Mouse (Mus musculus): ENCODE measurements at regions not wholly inside any gene's neighbourhood (a gene's known extent, or its start where the extent isn't known, plus 50 kb on each side); places are given as distances from the start of the nearest gene placed in this dataset.
"Not testable (repeated sequence)": the region's sequence is repeated elsewhere in the genome, so short reads cannot be mapped to it uniquely, and the experiment has no call there.

- no peak for DNase-seq (ENCODE audit: extremely low spot score, low read depth, low spot score)
Measured at GRCm38 (mm10) chr5:91892338-91892737, 70.5 kb downstream of the Rchy1 start.

GRCm38 (mm10) chr5:91881771-91882170 lies 81.1 kb downstream of the Rchy1 start:
- no peak for DNase-seq (ENCODE audit: extremely low spot score, low read depth, low spot score)

- DNase-seq (ENCODE audit: extremely low spot score, low read depth, low spot score): no peak
Measured at GRCm38 (mm10) chr5:91880231-91880630, 82.6 kb downstream of the Rchy1 start.

- DNase-seq (ENCODE audit: extremely low spot score, low read depth, low spot score): no peak
Measured at GRCm38 (mm10) chr5:91878627-91879026, 84.2 kb downstream of the Rchy1 start.

- no peak for DNase-seq (ENCODE audit: extremely low spot score, low read depth, low spot score)
Measured at GRCm38 (mm10) chr5:91876682-91877031, 86.2 kb downstream of the Rchy1 start.

DNA sequence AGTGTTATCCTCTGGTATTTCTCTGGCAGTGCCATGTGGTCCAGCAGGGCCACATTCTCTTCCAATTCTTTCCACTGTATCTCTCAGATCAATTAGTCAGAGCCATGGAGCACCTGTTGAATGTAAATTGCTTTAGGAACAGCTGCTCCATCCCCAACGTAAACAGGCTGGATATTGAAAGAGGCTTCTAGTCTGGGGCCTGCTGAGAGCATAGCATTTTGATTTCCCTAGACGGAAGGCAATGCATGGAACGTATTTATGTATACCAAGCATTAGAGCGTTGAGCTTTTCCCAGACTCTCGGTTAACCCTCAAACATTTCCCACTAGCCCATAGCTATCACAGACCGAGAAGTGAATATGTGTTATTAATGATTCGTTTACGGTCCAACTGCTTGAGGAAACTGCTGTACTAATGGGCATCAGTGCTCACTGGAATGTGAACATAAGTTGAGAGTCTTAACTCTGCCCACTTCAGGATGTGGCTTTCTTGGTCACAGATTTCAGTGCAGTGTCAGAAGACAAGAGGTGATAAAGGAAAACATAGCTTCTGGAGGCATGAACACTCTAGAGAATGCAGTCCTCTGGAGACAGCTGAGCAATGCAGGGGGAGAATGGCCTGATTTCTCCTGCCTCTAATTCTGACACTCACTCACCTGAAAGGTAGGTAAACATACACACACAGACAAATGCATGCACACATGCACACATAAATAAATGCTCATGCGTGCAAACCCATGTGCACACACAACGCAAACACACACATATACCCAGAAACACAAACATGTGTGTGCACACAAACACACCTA lies 86.8 kb downstream of the Rchy1 start:
- no peak for DNase-seq (ENCODE audit: extremely low spot score, low read depth, low spot score)

DNA sequence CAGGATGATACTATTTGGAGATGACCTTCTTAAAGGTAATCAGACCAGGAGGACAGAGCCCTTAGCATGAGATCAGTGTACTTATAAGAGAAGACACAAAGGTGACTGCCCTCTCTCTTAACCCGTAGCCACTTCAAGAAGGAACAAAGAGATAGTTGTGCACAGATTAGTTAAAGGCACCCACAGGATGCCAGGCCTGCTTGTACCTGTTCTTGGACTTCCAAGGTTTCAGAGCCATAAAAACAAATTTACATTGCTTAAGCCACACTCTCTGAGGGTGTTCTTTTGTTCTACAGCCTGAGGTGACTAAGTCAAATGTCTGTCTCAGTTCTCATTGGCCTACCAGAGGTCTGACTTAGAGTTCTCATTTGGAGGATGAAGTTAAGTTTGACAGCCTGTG lies 90.1 kb downstream of the Rchy1 start:
- DNase-seq (ENCODE audit: extremely low spot score, low read depth, low spot score): no peak

- no peak for DNase-seq (ENCODE audit: extremely low spot score, low read depth, low spot score)
Measured at GRCm38 (mm10) chr5:91869791-91870190, 93.1 kb downstream of the Rchy1 start.

DNA sequence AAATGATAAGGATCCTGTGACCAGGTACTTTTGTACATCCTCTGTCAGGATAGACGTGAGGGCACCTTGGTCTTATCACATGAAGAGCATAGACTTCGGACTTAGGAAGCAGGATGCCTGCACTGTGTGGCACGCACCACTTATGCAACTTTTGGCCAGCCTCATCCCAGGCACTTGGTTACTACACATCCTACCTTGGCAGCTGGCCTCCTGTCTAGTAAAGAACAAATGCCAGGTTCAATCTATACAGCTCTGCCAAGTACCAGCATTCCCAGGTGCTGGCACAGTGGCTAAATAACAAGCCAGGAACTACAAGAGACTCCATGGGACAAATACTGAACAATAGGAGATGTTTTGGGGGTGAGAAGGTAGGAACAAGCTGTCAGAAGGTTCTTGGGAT lies 96.7 kb downstream of the Rchy1 start:
- DNase-seq (ENCODE audit: extremely low spot score, low read depth, low spot score): no peak

GRCm38 (mm10) chr5:91865365-91865764 lies 97.5 kb downstream of the Rchy1 start:
- no peak for DNase-seq (ENCODE audit: extremely low spot score, low read depth, low spot score)

- no peak for DNase-seq (ENCODE audit: extremely low spot score, low read depth, low spot score)
Measured at GRCm38 (mm10) chr5:91862843-91863242, 100.0 kb downstream of the Rchy1 start.

- no peak for DNase-seq (ENCODE audit: extremely low spot score, low read depth, low spot score)
Measured at GRCm38 (mm10) chr5:91862243-91862642, 100.6 kb downstream of the Rchy1 start.

GRCm38 (mm10) chr5:91861440-91862187 lies 101.3 kb downstream of the Rchy1 start:
- DNase-seq (ENCODE audit: extremely low spot score, low read depth, low spot score): no peak

GRCm38 (mm10) chr5:91860489-91860888 lies 102.4 kb downstream of the Rchy1 start:
- no peak for DNase-seq (ENCODE audit: extremely low spot score, low read depth, low spot score)

DNA sequence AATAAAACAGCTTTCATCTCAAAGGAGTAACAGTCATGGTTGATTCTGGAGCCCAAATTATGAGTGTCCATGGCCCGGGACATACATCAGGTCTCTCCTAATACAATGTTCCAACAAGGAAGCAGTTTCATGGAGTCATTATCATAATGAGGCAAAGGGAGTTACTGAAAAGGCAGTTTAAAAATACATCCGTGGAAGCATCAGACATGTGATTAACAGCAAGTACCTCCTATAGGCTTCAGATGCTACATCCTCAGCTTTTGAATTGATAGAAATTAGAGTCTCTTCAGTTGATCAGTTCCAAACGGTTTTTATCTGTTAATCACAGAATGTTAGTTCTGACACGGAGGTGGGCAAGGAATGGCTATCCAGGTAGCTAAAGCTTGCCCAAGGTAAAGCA lies 110.5 kb downstream of the Rchy1 start:
- no peak for DNase-seq (ENCODE audit: extremely low spot score, low read depth, low spot score)

DNA sequence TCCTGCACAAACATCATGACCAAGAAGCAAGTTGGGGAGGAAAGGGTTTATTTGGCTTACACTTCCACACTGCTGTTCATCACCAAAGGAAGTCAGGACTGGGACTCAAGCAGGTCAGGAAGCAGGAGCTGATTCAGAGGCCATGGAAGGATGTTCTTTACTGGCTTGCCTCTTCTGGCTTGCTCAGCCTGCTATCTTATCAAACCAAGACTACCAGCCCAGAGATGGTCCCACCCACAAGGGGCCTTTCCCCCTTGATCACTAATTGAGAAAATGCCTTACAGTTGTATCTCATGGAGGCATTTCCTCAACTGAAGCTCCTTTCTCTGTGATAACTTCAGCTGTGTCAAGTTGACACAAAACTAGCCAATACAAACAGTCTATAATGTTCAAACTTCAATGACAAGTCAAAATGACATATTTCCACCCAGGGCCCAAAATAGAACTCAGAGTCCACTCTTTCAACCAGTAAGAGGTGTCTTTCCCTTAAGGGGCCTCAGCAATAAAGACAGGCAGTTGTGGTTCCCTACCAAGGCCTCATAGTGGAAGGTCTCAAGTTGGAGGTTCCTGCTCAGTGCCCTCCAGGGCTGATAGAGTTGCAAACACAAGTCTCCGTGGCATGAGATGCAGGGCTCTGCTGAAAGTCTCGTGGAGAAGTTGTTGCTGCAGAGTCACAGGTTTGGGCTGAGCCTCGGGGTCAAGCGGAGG lies 111.9 kb downstream of the Rchy1 start:
- DNase-seq (ENCODE audit: extremely low spot score, low read depth, low spot score): not testable (repeated sequence)

GRCm38 (mm10) chr5:91850440-91850839 lies 112.4 kb downstream of the Rchy1 start:
- no peak for DNase-seq (ENCODE audit: extremely low spot score, low read depth, low spot score)

- DNase-seq (ENCODE audit: extremely low spot score, low read depth, low spot score): no peak
Measured at GRCm38 (mm10) chr5:91849533-91849932, 113.3 kb downstream of the Rchy1 start.

DNA sequence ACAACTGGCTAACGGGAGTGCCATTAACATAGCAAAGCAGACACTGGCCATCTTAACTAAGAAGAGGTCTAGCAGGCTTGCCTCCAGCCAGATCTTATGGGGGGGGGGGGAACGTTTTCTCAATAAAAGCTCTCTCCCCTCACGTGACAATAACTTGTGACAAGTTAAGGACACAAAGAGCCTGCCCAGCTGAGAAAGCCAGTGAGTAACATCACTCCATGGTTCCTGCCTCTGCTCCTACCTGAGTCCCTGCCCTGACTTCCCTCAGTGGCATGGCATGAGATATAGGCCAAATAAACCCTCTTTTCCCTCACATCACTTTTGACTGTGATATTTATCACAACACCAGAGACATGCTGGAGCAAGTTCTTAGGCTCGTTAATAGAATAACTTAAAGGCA lies 113.8 kb downstream of the Rchy1 start:
- DNase-seq (ENCODE audit: extremely low spot score, low read depth, low spot score): no peak

- DNase-seq (ENCODE audit: extremely low spot score, low read depth, low spot score): no peak
Measured at GRCm38 (mm10) chr5:91848528-91848927, 114.3 kb downstream of the Rchy1 start.

GRCm38 (mm10) chr5:91843044-91843443 lies 119.8 kb downstream of the Rchy1 start:
- no peak for DNase-seq (ENCODE audit: extremely low spot score, low read depth, low spot score)

GRCm38 (mm10) chr5:91841066-91841465 lies 121.8 kb downstream of the Rchy1 start:
- no peak for DNase-seq (ENCODE audit: extremely low spot score, low read depth, low spot score)

Measured in hindlimb bud, embryonic 11.5 days (tissue).